Mouse (Mus musculus): ENCODE results near the gene Palld.

- TF ChIP-seq CTCF (conservative IDR thresholded peaks at IDR 0.05; ENCODE audit: insufficient read depth, insufficient read length, low read depth, low read length), result 0 out of 2 replicates have a peak, but pooled peaks have one; percentile 18
- TF ChIP-seq POLR2A (IDR thresholded peaks at IDR 0.05; ENCODE audit: low read depth, low read length), result no peak
Observed at GRCm38 (mm10) chr8:61894062-61894461, 8.4 kb downstream of the Palld start.

Measured in kidney, adult 2 months (tissue).